Mouse (Mus musculus) stomach, postnatal 0 days (tissue): ENCODE measurements around the gene Kcnh4.

ENCODE experiments used
- CTCF ChIP-seq: IDR thresholded peaks from 2 replicates; pipeline ENCODE4 v1.5.1; 2016; ENCODE audit warnings: antibody characterized with exemption, low read depth, mild to moderate bottlenecking, moderate library complexity
- EP300 ChIP-seq: optimal IDR thresholded peaks from 2 replicates; pipeline ENCODE3; 2016; ENCODE audit warnings: antibody characterized with exemption

DNA sequence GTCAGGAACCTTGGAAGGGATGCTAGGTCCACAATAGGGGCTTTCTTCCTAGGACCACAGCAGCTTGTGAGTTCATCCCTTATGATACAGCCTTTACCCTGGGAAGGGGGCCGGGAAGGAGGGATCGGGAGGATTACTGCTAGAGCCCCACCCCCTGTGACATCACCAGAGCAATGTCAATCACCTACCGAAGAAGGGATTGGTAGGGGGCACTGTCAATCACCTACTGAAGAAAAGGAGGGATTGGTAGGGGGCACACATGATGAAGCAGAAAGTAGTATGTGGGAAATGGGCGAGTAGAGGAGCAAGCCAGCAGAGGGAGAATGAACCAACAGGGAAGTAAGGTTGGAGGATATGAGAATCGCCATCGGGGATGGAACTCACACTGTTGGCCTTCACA, 3.3 kb downstream of the Kcnh4 start:
- TF ChIP-seq CTCF, result no peak
- TF ChIP-seq EP300, result no peak
